Mouse (Mus musculus): ENCODE measurements at regions not wholly inside any gene's neighbourhood (a gene's known extent, or its start where the extent isn't known, plus 50 kb on each side); places are given as distances from the start of the nearest gene placed in this dataset.

DNA sequence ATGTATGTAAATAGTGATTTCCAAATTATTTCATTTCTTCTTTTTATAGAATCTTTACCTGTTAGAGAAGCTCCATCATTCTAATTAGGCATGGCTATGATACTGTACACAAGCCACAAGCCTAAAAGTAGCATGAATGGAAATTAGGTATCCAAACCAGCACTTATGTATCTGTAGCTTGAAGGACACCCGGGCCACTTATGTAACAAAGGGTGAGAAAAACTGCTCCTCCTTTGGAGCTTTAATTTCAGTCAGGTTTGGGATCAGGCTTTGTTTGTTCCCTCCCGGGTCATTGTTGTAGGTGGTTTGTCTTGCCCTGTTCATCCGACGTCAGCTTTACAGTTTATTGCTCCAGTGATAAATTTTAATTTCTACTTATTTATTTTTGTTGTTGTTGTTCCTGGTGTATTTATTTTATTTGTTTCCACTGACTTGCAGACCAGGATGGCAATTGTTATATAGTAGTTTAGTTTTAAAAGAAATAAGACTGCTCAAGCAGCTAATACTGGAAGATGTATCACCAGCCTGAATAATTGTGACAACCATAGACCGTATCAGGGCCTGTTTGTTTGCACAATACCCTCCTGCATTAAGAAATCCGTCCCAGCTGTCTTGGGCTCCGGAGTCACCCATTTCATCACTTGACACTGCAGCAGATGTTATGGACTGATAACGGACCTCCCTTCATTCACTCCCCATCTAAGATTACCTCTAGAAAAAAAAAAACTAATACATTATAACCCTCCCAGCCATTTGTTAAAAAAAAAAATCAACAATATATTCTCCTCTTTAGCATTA lies 1181.7 kb upstream of the Celf2 start:
- peak; percentile 85 for ATAC-seq (ENCODE audit: low FRiP score)
- H3K4me1 ChIP-seq (ENCODE audit: control insufficient read depth, insufficient read depth, low read length): no peaks in the 10 kb centered on the region
- DNase-seq (ENCODE audit: low spot score, missing footprints): no peak
- H3K9me3 ChIP-seq (ENCODE audit: control insufficient read depth, low read length): no peaks in the 10 kb centered on the region
- H3K4me2 ChIP-seq: no peak overlapping the region
- H3K36me3 ChIP-seq (ENCODE audit: control insufficient read depth, insufficient read depth, low read length): no peaks in the 10 kb centered on the region
- H3K27ac ChIP-seq (ENCODE audit: low read depth, low read length): no peak overlapping the region
- no peaks in the 10 kb centered on the region for H3K27me3 ChIP-seq (ENCODE audit: control insufficient read depth, insufficient read depth, low read length)
- no peak overlapping the region for H3K4me3 ChIP-seq (ENCODE audit: low read depth, low read length)
- no peak overlapping the region for H3K9ac ChIP-seq (ENCODE audit: low read length)
- 51% methylated on average over 8 of the region's 8 CpGs for WGBS

DNA sequence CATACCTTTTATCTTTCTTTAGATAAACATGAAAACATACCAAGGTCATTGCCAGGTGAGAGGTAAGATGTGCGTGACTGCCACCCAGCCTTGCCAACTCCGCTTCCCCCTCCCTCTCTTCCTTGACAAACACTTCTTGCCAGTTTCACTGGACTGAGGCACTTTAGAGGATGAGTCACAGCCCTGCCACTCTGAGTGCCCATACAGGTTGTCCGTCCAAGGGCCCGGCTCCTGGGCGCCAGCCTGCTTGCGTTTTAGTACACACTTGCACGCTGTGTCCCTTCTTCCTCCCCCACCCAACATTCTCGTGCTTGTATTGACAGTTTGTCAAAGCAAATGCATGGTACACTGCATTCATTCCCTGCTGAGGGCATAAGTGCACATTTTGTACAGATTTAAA lies 1151.7 kb upstream of the 4930412O13Rik start:
- no peak overlapping the region for H3K4me2 ChIP-seq
- H3K4me1 ChIP-seq (ENCODE audit: control insufficient read depth, insufficient read depth, low read length): no peaks in the 10 kb centered on the region
- no peak overlapping the region for H3K4me3 ChIP-seq (ENCODE audit: low read depth, low read length)
- WGBS: 82% methylated on average over 8 of the region's 8 CpGs
- no peak overlapping the region for H3K27ac ChIP-seq (ENCODE audit: low read depth, low read length)
- H3K9ac ChIP-seq (ENCODE audit: low read length): no peak overlapping the region
- ATAC-seq (ENCODE audit: low FRiP score) (no peak), DNase-seq (ENCODE audit: low spot score, missing footprints) (no peak)
- H3K9me3 ChIP-seq (ENCODE audit: control insufficient read depth, low read length): no peaks in the 10 kb centered on the region
- H3K36me3 ChIP-seq (ENCODE audit: control insufficient read depth, insufficient read depth, low read length): no peaks in the 10 kb centered on the region
- no peaks in the 10 kb centered on the region for H3K27me3 ChIP-seq (ENCODE audit: control insufficient read depth, insufficient read depth, low read length)

DNA sequence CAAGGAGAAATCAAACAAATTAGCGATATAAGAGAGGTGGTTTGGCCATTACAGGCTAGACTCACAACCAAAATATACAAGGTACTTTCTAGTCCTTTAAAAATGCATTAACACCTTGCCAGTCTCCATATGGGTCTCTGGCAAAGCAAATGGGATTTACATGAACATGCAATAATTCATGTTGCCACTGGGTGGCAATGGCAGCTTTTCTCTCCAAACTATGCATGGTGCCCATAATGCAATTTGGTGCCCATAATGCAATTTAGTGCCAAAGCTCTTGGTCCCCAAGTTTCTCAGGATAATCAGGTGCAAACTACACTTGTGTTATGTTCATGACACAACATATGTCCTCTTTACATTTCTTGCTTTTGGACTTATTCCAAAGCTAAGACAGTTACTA lies 1126.9 kb upstream of the 4930412O13Rik start:
- 19% methylated on average over 1 of the region's 1 CpGs for WGBS
- no peak overlapping the region for H3K4me3 ChIP-seq (ENCODE audit: low read depth, low read length)
- H3K4me2 ChIP-seq: no peak overlapping the region
- no peaks in the 10 kb centered on the region for H3K36me3 ChIP-seq (ENCODE audit: control insufficient read depth, insufficient read depth, low read length)
- no peak overlapping the region for H3K27ac ChIP-seq (ENCODE audit: low read depth, low read length)
- no peaks in the 10 kb centered on the region for H3K4me1 ChIP-seq (ENCODE audit: control insufficient read depth, insufficient read depth, low read length)
- no peak overlapping the region for H3K9ac ChIP-seq (ENCODE audit: low read length)
- H3K9me3 ChIP-seq (ENCODE audit: control insufficient read depth, low read length): no peaks in the 10 kb centered on the region
- DNase-seq (ENCODE audit: low spot score, missing footprints): peak; percentile 87
- H3K27me3 ChIP-seq (ENCODE audit: control insufficient read depth, insufficient read depth, low read length): no peaks in the 10 kb centered on the region
- peak; percentile 58 for ATAC-seq (ENCODE audit: low FRiP score)

DNA sequence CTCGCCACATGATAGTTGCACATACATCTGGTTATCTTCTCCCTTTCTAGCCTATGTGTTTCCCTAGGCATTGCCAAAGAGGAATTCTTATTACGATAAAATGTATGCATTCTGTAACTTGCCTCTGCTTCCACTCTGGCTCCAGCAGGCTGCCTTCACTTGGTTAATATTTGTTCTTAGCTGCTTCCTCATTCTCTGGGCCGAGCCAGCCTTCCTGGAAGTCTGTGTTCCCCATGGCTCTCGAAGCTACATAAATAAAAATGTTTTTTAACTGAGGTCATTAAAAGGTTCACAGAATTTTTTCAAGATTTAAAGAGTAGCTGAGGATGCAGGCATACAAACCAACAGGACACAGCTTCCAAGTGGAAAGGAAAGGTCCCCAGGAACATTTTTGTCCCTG lies 1124.5 kb upstream of the 4930412O13Rik start:
- Histone ChIP-seq H3K27ac (ENCODE audit: low read depth, low read length) (no peak overlapping the region), H3K9me3 (ENCODE audit: control insufficient read depth, low read length) (no peaks in the 10 kb centered on the region), H3K27me3 (ENCODE audit: control insufficient read depth, insufficient read depth, low read length) (no peaks in the 10 kb centered on the region), H3K36me3 (ENCODE audit: control insufficient read depth, insufficient read depth, low read length) (no peaks in the 10 kb centered on the region), H3K4me1 (ENCODE audit: control insufficient read depth, insufficient read depth, low read length) (no peaks in the 10 kb centered on the region), H3K4me3 (ENCODE audit: low read depth, low read length) (no peak overlapping the region), H3K4me2 (no peak overlapping the region), H3K9ac (ENCODE audit: low read length) (no peak overlapping the region)
- 73% methylated on average over 4 of the region's 4 CpGs for WGBS
- ATAC-seq (ENCODE audit: low FRiP score) (no peak), DNase-seq (ENCODE audit: low spot score, missing footprints) (no peak)

DNA sequence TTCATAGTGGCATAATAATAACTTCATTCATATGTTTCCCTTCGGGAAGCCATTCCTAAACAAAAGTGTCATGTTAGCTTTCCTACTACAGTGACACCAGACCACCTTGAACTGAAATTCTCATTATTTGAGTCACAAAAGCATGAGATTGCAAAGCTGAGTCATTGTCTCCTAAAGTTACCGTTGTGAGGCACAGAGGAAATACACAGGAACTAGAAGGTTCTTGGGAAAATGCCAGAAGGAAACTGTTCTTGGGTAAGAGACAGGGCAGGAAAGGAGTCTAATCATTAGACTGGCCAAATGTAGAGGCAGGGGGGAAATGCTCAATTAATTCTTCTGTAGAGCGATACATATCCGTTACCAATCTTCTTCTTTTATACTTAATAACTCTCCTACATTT lies 1110.4 kb upstream of the 4930412O13Rik start:
- H3K27me3 ChIP-seq (ENCODE audit: control insufficient read depth, insufficient read depth, low read length): no peaks in the 10 kb centered on the region
- ATAC-seq (ENCODE audit: low FRiP score) (no peak), DNase-seq (ENCODE audit: low spot score, missing footprints) (no peak)
- H3K9ac ChIP-seq (ENCODE audit: low read length): no peak overlapping the region
- no peaks in the 10 kb centered on the region for H3K4me1 ChIP-seq (ENCODE audit: control insufficient read depth, insufficient read depth, low read length)
- WGBS: 87% methylated on average over 4 of the region's 4 CpGs
- H3K36me3 ChIP-seq (ENCODE audit: control insufficient read depth, insufficient read depth, low read length): no peaks in the 10 kb centered on the region
- no peaks in the 10 kb centered on the region for H3K9me3 ChIP-seq (ENCODE audit: control insufficient read depth, low read length)
- no peak overlapping the region for H3K4me3 ChIP-seq (ENCODE audit: low read depth, low read length)
- H3K27ac ChIP-seq (ENCODE audit: low read depth, low read length): no peak overlapping the region
- no peak overlapping the region for H3K4me2 ChIP-seq

DNA sequence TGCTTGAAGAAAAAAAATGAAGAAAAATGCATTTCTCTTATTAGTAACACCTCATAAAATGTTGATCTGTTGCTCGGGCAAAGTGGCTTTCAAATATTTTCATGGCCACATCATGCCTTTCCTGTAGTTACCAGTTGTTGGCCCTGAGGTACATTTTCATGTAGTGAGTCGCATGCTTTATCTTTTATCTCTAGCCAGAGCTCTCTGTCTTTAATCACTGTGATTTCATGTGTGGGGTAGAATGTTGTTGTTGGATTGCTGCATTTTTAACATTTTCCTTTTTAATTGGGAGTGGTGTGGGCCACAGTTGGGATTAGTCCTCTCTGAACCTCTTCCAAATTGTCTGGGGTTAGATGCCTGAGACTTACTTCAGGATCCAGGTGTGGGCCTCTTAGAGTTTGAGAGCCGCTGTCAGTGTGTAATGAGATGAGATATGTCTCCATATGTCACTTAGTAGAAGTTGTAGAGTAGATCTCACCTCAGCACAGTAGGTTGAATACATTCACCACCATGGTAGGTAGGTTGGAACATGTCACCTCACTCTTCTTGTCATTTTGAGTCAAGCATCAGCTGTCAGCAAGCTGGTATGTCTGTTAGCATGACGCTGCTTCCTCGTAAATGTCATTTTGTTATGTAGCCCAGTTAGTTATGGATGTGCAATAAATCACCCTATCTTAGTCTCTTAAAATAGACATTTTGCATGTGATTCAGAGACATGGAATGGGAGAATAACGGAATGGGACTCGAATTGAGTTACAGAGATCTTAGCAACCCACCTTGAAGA lies 1099.7 kb upstream of the 4930412O13Rik start:
- Histone ChIP-seq H3K4me2 (no peak overlapping the region), H3K9me3 (ENCODE audit: control insufficient read depth, low read length) (no peaks in the 10 kb centered on the region), H3K4me3 (ENCODE audit: low read depth, low read length) (no peak overlapping the region), H3K4me1 (ENCODE audit: control insufficient read depth, insufficient read depth, low read length) (no peaks in the 10 kb centered on the region), H3K27me3 (ENCODE audit: control insufficient read depth, insufficient read depth, low read length) (no peaks in the 10 kb centered on the region), H3K9ac (ENCODE audit: low read length) (no peak overlapping the region), H3K27ac (ENCODE audit: low read depth, low read length) (no peak overlapping the region), H3K36me3 (ENCODE audit: control insufficient read depth, insufficient read depth, low read length) (no peaks in the 10 kb centered on the region)
- DNase-seq (ENCODE audit: low spot score, missing footprints) (no peak), ATAC-seq (ENCODE audit: low FRiP score) (no peak)
- WGBS: 89% methylated on average over 7 of the region's 7 CpGs

DNA sequence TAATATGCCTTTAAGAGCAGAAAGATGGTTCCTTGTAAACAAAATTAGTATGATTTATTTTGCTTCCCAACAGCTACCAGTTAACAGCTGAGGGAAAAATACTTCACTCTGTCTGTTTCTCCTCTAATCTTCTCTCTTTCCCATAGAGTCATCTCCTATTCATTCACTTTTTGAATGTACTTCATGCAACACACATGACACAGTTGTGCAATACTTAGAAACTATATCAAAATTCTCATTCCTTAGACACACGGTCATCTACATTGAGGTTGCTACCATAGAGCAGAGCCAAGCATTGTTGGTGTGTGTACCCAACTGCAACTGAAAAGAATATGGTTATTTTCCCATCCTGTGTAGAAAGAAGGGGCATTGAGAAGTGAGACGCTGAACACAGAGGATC lies 1098.8 kb upstream of the 4930412O13Rik start:
- Histone ChIP-seq H3K4me3 (ENCODE audit: low read depth, low read length) (no peak overlapping the region), H3K9ac (ENCODE audit: low read length) (no peak overlapping the region), H3K36me3 (ENCODE audit: control insufficient read depth, insufficient read depth, low read length) (no peaks in the 10 kb centered on the region), H3K27ac (ENCODE audit: low read depth, low read length) (no peak overlapping the region), H3K27me3 (ENCODE audit: control insufficient read depth, insufficient read depth, low read length) (no peaks in the 10 kb centered on the region), H3K9me3 (ENCODE audit: control insufficient read depth, low read length) (no peaks in the 10 kb centered on the region), H3K4me2 (no peak overlapping the region), H3K4me1 (ENCODE audit: control insufficient read depth, insufficient read depth, low read length) (no peaks in the 10 kb centered on the region)
- WGBS: 92% methylated on average over 2 of the region's 2 CpGs
- DNase-seq (ENCODE audit: low spot score, missing footprints) (no peak), ATAC-seq (ENCODE audit: low FRiP score) (no peak)

DNA sequence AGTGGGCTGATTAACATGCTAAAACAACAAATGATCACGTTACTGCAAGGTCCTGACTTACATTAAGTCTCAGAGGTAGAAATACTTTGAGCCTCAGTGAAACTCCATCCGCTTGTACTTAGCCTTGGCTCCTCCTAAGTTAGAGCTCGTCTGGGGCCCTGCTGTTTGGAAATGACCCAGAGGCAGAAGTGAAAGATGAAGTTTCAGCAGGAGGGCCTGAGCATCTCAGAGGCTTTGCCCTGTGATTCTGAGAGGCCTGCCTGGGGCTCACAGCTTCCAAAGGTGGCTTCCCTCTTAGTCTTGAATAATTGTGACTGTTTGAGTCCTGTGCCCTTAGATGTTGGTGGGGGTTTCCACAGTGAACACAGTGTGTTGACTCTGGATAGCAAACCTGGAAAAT lies 1079.0 kb upstream of the 4930412O13Rik start:
- no peak for DNase-seq (ENCODE audit: low spot score, missing footprints)
- 46% methylated on average over 3 of the region's 3 CpGs for WGBS
- no peak for ATAC-seq (ENCODE audit: low FRiP score)
- Histone ChIP-seq H3K27ac (ENCODE audit: low read depth, low read length) (no peak overlapping the region), H3K27me3 (ENCODE audit: control insufficient read depth, insufficient read depth, low read length) (no peaks in the 10 kb centered on the region), H3K36me3 (ENCODE audit: control insufficient read depth, insufficient read depth, low read length) (no peaks in the 10 kb centered on the region), H3K4me1 (ENCODE audit: control insufficient read depth, insufficient read depth, low read length) (no peaks in the 10 kb centered on the region), H3K9ac (ENCODE audit: low read length) (no peak overlapping the region), H3K4me3 (ENCODE audit: low read depth, low read length) (no peak overlapping the region), H3K9me3 (ENCODE audit: control insufficient read depth, low read length) (no peaks in the 10 kb centered on the region), H3K4me2 (no peak overlapping the region)

DNA sequence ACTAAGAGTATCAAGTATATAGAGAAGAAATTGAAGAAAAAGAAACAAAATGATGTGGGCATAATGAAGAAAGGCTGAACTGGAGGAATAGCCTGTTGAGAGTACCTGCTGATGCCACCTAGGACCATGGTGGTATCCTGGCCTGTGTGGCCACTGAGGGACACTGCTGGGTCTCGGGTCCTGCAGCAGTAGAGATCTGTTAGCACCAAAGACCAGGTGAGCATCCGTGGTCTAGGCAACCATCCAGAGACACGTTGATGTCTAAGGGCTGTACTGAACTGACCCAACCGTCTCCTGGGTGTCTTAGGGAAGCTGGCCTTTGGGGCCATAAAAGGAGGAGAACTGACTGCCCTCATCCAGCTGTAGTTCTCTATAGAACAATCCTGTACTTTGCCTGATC lies 1071.4 kb upstream of the 4930412O13Rik start:
- Histone ChIP-seq H3K9me3 (ENCODE audit: control insufficient read depth, low read length) (no peaks in the 10 kb centered on the region), H3K4me1 (ENCODE audit: control insufficient read depth, insufficient read depth, low read length) (no peaks in the 10 kb centered on the region), H3K27me3 (ENCODE audit: control insufficient read depth, insufficient read depth, low read length) (no peaks in the 10 kb centered on the region), H3K4me3 (ENCODE audit: low read depth, low read length) (no peak overlapping the region), H3K36me3 (ENCODE audit: control insufficient read depth, insufficient read depth, low read length) (no peaks in the 10 kb centered on the region), H3K9ac (ENCODE audit: low read length) (no peak overlapping the region), H3K4me2 (no peak overlapping the region), H3K27ac (ENCODE audit: low read depth, low read length) (no peak overlapping the region)
- no peak for DNase-seq (ENCODE audit: low spot score, missing footprints)
- WGBS: 86% methylated on average over 4 of the region's 4 CpGs
- ATAC-seq (ENCODE audit: low FRiP score): no peak
